In genomic region chr17:65669061-65669460, GRCm38 (mm10) we compare ENCODE assay signal across 11 mouse cellular contexts.
"Had no signal": no experiment of that assay in that cellular context is flagged by ENCODE, and none has a peak within 500 bp of the region (broad histone marks: within the 10 kb centered on the region; RNA-seq: fewer than 3 reads in every experiment).

No protein-coding gene starts in this region.

- DNase-seq: lung, adult 18-20 months; lung, embryonic 14.5 days; lung, postnatal 10 days; lung, postnatal 4 days; retina, postnatal 1 day; right cerebral cortex, adult 18-20 months; right cerebral cortex, postnatal 25 days; right cerebral cortex, postnatal 4 days; thymus, adult 2 months; thymus, postnatal 25 days; thymus, postnatal 4 days had no signal
